Mouse (Mus musculus) olfactory bulb, adult 2 months (tissue): ENCODE measurements around the gene Specc1.

Experiments used
- CTCF ChIP-seq: fragments of 200-500 bp; IDR thresholded peaks from 2 replicates; pipeline ENCODE4 v1.5.1; 2012; ENCODE audit warnings: low read depth, mild to moderate bottlenecking, low read length, moderate library complexity; ENCODE audit not compliant: insufficient read depth
- POLR2A ChIP-seq: fragments of 200-500 bp; IDR thresholded peaks from 2 replicates; pipeline ENCODE4 v1.6.1; 2012; ENCODE audit warnings: mild to moderate bottlenecking, low read depth, low read length, moderate library complexity; ENCODE audit not compliant: insufficient read depth

DNA sequence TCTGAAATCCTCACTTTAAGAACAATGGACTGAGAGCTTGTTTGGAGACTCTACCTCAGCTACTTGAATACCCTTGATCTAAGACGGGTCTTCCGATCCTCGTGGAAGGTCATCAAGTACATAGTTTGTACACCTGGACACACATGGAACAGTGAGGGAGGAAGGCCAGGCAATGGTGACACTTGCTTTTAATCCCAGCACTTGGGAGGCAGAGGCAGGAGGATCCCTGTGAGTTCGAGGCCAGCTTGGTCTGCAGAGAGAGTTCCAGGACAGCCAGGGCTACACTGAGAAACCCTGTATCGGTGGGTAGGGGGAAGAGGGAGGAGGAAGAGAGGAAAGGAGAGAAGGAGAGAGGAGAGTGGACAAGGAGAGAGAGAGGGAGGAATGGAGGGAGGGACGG, 612 bp upstream of the Specc1 start:
- TF ChIP-seq CTCF (no peak), POLR2A (no peak)
